Mouse (Mus musculus): ENCODE results near the gene Atp5j2.

DNA sequence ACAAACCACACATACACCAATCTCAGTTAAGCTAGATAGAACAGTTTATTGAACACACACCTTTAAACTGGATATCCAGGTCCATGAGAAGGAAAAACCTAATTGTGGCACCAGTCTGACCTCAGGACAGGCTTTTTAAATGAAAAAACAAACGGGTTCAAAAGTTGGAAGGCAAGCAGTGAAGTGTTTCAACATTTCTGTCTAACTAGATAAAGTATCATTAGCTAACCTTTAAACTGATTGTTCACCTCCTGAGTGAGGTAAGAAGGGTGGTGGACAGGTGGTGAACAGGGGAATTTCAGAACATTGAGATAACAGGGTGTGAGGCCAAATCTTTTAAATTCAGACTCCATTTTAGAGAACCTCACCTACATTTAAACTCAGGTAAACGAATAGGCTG is 34.6 kb upstream of the Atp5j2 start:
- TF ChIP-seq CTCF (IDR thresholded peaks at IDR 0.05; ENCODE audit: borderline replicate concordance, insufficient read depth, low read depth, low read length) (no peak), POLR2A (IDR thresholded peaks at IDR 0.05; ENCODE audit: borderline replicate concordance, insufficient read depth, low read length) (no peak)
